Mouse (Mus musculus): Measurements from ENCODE around the gene Olfr1434.
"Not testable (repeated sequence)": the region's sequence is repeated elsewhere in the genome, so short reads cannot be mapped to it uniquely, and the experiment has no call there.

Olfr1434 gene

DNA sequence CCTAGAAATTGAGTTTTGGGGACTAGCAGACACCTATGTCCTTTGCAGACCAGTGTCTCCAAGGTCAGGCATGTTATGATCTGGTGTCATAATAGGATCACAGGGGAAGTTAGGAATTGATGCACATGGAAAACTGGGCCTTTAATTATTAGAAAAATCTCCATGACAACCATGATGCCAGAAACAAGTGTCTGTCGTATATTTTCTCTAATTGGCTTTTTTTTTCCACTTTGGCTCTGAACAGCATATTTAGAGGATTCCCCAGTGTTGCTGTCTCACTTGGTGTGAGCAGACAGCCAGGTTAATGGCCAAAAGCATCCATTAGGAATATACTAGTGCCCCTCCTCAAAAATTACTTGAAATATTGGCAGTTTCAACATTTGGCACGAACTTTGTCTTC, at the start of gene Olfr1434:
TSS of gene Olfr1434 (plus strand) at position 301 of the 400 bp plus-strand sequence.
- DNase-seq = no peak

DNA sequence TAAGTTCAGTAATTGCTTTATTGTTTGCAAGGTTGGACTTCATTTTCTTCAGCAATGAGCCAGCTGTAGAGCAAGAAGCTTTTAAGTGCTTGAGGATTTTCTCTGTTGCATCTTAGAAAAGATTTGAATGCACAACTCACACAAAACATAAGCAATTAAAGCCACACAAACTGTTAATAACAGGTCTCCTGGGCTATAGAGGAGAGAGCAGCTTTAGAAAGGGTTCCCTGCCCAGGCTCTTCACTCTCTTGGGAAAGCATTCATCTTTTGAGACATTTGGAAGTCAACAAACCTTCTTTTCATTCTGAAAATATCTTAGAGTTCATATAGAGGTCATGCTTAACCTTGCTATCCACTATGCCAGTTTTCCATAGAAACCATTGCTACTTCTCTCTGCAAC, 47.2 kb upstream of the Olfr1434 start, which contains the start of gene Olfr1432:
TSS of gene Olfr1432 (minus strand) at position 101 of the 400 bp plus-strand sequence.
- not testable (repeated sequence) for DNase-seq

DNA sequence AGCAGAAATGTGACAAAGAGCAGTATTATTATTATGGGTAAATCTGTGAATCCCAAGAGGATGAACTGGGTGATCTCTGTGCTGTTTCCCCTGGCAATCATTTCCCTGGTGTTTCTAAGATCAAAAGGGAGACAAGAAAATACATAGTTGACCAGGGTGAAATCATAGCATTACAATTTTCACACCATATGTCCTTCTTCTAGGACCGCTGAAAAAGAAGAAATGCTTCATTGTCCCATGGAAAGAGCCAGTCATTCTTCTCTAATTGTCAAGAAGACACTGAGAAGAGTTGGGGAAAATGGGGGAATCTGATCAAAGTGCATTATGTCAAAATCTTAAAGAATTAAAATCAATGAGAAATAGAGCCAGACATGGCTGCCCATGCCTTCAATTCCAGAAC, 38.1 kb upstream of the Olfr1434 start, which contains the start of gene Olfr262:
TSS of gene Olfr262 (minus strand) at position 101 of the 400 bp plus-strand sequence.
- no peak for DNase-seq

DNA sequence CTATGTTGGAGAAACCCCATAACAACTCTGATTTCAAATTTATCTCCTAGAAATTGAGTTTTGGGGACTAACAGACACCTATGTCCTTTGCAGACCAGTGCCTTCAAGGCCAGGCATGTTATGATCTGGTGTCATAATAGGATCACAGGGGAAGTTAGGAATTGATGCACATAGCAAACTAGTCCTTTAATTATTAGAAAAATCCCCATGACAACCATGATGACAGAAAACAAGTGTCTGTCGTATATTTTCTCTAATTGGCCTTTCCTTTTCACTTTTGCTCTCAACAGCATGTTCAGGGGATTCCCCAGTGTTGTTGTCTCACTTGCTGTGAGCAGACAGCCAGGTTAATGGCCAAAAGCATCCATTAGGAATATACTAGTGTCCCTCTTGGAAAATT, 18.9 kb upstream of the Olfr1434 start, which contains the start of gene Olfr235:
TSS of gene Olfr235 (plus strand) at position 301 of the 400 bp plus-strand sequence.
- DNase-seq = no peak

DNA sequence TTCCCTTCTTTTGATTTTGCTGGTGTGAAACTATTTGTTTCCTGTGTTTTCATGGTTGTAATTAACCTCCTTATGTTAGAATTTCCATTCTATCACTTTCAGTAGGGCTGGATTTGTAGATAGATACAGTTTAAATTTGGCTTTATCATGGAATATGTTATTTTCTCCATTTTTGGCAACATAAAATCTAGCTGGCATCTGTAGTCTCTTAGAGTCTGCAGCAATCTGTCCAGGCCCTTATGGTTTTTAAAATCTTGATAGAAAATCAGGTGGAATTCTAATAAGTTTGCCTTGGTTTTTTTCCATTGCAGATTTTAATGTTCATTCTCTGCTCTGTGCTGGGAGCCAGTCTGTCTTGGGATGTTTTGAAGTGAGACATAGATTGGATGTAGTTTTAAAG, 13.3 kb downstream of the Olfr1434 start:
- DNase-seq = no peak

DNA sequence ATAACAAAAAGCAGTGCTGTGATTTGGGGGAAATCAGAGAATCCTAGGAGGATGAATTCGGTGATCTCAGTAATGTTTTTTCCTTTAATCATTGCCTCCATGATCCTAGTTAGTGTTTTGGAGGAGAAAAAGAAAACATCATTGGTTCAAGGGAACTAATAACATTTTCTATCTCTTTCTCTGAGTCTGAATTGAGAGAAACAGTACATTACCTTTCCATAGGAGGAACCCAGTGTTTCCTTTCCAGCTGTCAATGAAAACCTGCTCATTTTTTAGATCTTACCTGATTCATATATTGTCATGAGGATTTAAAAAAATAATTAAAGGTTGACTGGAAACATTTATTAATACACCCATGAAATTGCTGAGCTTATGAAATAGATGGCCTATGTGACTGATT, 19.4 kb downstream of the Olfr1434 start, which contains the start of gene Olfr1436:
TSS of gene Olfr1436 (minus strand) at position 101 of the 400 bp plus-strand sequence.
- DNase-seq = not testable (repeated sequence)

DNA sequence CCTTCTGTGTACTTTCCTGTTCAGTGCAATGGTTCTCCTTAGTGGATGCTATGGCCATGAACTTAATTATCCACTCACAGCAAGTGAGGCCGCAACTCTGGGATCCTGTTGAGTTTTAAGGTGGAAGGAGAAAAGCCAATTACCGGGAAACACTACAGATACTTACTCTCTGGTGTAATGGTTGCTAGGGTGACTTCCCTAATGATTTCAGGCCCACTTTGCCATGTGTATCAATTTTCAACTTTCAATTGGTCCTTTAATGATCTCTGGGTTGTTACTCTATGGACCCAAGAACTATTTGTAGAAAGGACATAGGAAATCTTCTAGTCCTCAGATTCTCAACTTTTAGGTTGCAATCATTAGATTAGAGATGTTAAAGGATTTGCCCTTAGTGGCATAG, 45.3 kb downstream of the Olfr1434 start, which contains the start of gene Olfr1437:
TSS of gene Olfr1437 (minus strand) at position 101 of the 400 bp plus-strand sequence.
- no peak for DNase-seq

Measured in right cerebral cortex, postnatal 4 days (tissue).